Mouse (Mus musculus) liver (tissue): ENCODE data around the gene Mllt11.

ENCODE experiments used
- DNase-seq: peaks from one replicate; pipeline ENCODE4 v3.0.0-alpha.2; 2020; ENCODE audit warnings: mixed read lengths

Mllt11 gene

DNA sequence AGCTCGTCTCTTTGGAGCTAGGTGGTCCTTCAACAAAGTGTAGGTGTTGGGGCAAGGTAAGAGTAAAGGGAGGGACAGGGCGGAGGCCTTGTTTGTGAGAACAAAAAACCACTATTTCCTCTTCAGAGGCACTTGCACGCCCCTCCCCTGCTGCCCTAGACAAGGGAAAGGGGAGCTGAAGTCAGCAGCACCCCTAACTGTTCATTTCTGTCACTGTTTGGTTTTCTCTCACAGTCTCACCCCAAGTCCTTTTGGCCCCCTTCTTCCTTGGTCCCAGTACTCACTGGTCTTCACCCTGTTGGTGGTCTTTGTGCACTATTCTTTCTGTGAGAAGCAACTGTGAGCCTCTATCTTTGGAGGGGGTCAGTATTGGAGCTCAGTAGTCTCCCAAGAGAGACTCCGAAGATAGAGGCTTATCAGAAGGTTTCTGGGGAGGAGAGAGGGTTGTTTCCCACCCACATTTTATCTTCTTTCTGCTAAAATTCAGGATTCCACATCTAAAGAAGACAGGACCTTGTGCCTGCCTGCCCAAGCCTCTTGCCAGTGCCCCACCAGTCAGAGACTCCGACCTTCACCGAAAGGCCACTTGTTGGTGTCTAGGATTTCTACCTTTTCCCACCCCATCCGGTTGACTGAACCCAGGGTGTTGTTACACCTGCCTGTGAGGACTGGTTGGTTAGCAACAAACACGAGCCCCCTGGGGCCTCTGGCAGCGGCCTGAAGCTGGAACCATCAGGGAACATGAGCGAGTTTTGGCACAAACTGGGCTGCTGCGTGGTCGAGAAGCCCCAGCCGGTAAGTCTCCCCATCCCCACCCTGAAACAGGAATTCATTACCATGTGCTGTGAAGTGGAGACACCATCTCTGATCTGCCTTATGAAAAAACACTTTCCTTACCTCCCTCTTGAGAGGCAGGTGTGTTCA is at the start of gene Mllt11:
Mllt11 (minus strand) TSS at position 874 of the 924 bp plus-strand sequence.
- DNase-seq = peak; percentile 44

GRCm38 (mm10) chr3:95281216-95282126 is 49.5 kb upstream of the Mllt11 start, which contains the start of the genes Mindy1 and Prune1:
Gene Mindy1 (plus strand): TSS chr3:95281345.
Gene Prune1 (minus strand): TSS chr3:95282076.
- peak; percentile 100 for DNase-seq

DNA sequence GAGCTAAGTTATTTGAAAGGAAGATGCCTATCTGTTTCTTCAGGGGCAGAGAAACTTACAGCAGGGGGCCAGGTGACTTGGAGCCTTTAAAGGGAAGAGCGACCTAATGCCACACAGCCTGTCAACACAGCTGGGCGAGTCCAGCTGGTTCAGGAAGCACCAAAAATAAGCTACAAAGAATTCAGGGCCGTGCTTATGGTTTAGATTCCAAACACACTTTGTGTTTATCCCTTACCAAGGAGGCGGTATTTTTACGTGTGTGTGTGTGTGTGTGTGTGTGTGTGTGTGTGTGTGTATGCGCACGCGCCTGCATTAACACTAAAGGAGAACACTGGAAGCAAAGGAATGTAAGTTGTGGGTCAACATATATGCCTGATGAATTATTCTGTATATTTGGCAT is 48.8 kb upstream of the Mllt11 start:
- peak; percentile 23 for DNase-seq

- DNase-seq = no peak
These were observed 45.2 kb upstream of the Mllt11 start for GRCm38 (mm10) chr3:95277149-95277551.

DNA sequence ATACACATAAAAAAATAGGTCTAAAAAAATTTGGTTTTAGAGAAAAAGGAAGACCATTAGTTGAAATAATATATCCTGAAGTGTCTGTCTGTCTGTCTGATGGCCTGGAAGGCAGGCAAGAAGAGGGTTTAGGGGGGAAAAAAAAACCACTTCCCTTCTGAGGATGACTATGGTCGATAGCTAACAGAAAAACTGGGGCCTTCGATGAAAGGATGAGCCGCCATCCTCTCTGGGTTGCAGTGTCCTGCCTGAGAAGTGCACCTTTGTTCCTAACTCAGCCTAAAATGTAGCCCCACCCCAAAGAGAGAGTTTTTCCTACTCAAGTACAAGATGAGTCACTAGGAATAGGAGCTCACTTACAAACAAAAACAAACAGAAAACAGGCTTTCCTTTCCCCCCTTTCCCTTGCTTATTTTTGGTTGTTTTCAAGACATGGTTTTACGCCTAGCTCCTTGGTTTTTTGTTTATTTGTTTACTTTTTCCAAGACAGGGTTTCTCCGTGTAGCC is 44.5 kb upstream of the Mllt11 start:
- no peak for DNase-seq

- DNase-seq = no peak
These were observed 43.2 kb upstream of the Mllt11 start for GRCm38 (mm10) chr3:95275161-95275560.

- no peak for DNase-seq
These were observed 42.5 kb upstream of the Mllt11 start for GRCm38 (mm10) chr3:95274453-95274852.

DNA sequence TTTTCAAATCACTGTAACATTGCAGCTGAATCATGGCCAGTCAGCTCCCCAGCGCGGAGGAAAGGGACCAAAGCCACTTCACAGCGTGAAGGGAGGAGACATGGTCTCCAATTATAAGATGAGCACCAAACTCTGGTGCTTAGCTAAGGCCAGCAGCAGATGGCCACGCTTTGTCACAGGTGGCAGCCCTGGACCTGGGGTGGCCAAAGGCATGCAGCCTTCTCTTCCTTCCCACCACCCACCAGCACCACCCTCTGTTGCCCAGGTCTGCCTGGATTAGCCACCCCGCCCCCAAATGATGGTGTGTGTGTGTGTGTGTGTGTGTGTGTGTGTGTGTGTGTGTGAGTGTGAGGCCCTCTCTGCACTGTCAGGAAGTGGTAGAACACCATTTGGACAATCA is 41.5 kb upstream of the Mllt11 start:
- no peak for DNase-seq

DNA sequence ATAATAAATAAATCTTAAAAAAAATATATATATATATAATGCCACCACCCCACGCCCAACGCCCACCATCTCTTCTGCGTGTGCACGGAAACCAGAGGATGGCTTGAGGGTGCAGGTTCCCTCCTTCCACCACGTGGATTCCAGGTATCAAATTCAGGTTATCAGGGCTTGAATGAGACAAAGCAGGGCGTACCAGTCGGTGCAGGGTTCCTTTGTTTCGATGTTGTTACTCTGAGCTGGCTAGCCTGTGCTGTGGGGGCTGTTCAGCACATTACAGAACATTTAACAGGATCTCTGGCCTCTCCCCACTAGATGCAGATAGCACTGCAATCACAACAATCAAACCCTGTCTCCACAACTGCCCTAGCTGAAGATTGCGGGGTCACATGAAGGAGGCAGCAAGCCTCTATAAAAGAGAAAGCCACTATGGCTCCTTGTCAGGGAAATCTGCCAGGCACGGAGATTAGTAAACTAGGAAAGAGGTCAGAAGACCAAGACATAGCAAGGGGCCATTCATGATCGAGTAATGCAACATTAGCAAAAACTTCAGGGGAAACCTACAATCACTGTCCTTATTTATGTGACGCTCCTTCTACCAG is 38.9 kb upstream of the Mllt11 start:
- no peak for DNase-seq

- DNase-seq = no peak
These were observed 37.8 kb upstream of the Mllt11 start for GRCm38 (mm10) chr3:95269789-95270188.

DNA sequence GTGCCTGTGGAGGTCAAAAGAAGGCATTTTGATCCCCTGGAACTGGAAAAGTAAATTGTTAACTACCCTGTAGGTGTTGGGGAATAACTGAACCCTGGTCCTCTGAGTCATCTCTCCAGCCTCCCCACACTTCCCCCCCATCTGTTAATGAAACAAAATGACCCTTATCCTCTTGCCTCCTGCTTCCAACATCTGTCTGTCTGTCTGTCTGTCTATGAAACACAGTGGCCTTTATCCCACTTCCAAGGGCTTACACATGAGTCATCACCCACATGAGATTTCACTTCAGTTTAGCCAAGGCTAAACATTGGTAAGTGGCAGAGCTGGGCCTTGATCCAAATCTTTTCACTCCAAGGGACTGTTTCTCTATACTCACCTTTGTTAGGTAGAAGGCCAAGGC is 35.9 kb upstream of the Mllt11 start:
- DNase-seq = no peak

DNA sequence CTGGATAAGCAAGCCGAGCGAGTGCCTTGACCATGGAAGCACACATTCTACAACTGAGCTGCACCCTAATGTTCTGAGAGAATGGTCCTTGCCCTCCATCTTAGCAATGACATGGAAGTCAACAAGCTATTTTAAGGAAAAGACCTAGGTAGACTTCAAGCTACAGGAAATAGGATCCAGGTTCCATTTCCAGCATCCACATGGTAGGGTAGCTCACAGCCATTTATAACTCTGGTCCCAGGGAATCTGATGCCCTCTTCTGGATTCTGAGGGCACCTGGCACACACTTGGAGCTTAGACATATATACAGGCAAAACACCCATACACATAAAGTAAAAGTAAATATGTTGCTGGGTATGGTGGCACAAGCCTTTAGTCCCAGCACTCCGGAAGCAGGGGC is 34.1 kb upstream of the Mllt11 start:
- no peak for DNase-seq

DNA sequence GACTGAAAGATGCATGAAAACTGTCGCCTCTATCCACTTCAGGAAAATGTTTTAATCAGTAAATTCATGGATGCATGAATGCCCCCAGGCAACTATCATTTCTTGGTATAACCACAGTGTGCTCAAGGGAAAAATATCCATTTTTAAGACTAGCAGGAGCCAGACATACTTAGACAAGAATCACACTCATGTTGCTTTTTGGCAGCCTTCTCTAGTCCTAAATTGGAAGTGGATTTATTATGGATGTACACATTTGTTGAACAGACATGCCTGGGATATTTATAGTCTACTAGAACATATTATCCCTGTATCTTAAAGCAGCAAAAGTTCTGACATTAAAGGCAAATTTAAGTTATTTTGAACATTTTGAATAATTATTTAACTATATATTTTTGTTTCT is 32.8 kb upstream of the Mllt11 start:
- no peak for DNase-seq

DNA sequence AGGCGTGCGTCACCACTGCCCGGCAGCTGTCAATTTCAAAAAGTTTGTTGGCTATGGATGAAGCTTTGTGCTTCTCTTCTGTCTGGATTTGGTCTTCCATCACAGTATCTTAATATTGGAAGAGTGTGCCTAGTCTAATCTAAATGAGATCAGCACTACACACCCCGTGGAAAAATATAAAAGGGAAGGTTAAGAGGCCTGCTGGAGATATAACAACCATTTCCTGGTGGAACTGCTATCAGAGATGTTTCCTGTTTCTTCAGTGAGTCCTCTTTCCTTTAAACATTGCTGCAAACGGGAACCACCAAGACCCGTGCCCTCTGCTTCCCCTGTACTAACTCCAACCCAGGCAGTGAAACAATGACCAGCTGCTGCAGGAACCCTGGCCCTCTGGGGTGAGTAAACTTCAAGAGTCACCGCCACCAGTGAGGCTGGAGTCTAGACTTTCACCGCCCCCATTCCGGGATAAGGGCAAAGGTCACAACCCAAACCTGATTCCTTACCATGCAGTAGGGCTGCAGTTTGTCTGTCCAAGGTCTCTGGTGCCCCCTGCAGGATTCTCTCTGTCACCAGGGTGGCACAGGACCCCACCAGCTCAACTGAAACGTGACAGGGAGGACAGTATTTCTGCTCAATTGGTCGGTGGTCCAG is 31.2 kb upstream of the Mllt11 start:
- DNase-seq = peak; percentile 84

GRCm38 (mm10) chr3:95261975-95262374 is 30.0 kb upstream of the Mllt11 start:
- DNase-seq = no peak

DNA sequence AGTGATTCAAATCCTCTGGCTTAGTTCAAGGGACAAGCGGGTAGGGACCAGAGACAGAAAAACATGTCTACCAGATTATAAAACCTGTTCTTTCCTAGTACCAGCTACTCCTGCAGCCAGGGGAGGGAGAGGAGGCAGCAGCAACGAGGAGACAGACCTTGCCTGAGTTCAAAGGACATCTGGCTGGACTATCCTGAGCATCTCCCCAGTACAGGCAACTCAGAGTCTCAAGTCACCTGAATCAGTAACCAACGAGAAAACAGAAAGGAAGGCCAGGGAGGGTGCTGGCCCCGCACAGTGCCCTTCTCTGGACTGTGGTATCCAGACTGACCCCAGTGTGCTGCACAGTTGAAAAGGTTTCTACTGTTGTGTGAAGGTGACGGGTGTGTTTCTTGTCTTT is 25.0 kb upstream of the Mllt11 start:
- DNase-seq = no peak

DNA sequence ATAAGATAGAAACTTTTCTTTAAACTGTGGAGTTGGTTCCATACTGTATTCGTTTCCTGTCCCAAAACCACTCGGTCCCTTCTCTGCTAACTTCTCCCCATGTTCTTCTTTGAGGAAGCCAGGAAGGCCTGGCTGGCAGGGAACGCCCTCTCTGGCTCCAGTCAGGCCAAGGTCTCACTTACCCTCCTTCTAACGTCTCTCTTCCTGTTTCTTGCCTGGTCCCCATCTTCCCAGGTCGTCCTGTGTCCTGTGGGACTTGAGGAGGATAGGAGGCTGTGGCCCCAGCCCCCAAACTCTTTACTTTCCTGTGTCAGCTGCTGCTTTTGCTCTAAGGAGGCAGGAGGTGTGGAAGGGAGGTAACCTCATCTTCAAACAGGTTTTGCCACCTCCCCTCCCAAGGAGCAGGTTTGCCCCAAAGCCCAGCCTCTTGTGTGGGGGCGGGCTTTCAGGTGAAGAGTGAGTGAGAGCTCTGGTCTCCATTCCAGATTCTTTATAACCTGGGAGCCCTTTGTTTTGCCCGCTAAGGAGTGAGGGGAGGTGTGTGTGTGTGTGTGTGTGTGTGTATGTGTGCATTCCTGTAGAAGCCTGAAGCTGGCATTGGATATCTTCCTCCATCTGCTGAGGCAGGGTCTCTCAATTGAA is 18.9 kb upstream of the Mllt11 start, which contains the start of gene Bnipl:
Bnipl (minus strand) TSS at position 411 of the 642 bp plus-strand sequence.
- DNase-seq = no peak

DNA sequence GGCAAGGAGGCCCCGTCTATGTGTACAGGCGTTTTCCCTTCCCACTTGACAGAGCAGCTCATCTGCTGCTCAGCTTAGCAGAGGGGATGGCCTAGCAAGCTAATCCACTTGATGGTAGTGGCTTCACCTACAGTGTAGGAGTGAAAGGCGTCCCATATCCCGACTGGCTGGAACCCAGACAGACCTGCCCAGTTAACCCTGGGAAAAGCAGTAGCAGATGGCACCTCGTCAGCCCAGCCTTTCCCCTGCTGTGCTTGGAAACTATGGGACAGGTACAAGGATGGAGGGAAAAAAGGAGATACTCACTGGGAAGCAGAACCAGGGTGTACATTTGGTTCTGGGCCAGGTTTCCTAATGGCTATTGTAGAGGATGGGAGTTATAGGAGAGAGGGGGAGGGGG is 18.4 kb upstream of the Mllt11 start:
- DNase-seq = no peak

- no peak for DNase-seq
These were observed 15.8 kb upstream of the Mllt11 start for GRCm38 (mm10) chr3:95247660-95248336.

DNA sequence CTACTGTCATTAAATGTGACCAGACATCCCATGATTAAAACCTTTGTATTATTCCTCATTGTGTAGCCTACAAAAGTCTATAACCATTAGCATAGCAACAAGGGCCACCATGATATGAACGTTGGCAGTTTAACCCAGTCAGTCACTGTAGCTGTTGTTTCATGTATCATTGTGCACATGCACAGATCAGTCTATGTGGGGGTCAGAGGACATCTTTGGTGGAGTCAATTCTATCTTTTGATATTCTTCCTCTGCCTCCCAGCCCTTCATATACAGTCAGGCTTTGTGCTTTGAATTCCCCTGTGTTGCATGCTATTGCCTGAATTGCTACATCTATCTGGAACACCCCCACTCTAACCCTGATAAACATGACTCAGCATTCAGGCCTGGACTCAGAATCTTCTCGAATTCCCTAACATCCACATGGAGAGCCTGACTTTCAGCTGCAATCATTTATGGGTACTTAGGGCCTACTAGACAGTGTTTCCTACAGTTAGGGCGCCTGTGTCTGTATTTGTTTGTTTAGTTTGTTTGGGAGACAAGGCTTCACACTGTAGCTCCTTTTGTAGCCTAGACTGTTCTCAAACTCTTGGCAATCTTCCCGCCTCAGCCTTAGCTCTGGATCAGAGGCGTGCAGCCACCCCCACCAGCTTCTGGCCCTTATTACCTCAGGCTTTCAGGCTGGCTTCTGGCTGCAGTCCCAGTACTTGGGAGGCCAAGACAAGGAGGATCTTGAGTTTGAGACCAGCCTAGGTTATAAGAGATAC is 14.7 kb upstream of the Mllt11 start:
- DNase-seq = no peak
